Mouse (Mus musculus): ENCODE results near the gene Gabrp.

The Gabrp gene

DNA sequence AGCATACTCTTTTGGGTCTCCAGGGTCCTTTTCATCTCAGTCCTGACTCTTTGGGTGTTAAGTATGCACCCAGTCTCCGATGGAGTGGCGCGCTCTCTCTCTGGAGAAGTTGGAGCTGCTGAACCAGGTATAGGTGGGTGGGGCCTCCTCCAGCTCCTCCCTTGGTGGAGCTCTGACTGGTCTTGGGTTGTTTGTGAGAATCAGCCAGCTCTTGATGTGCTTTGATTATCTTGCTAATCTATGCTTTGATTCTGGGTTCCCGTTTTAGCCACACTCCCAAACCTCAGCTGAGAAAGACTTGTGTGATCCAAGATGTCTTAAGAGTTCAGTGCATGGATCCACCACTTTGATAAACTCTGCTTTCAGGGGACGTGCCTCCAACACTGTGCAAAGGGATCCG is at the start of gene Gabrp:
TSS of gene Gabrp (minus strand) at position 101 of the 400 bp plus-strand sequence.
- no peak for DNase-seq

DNA sequence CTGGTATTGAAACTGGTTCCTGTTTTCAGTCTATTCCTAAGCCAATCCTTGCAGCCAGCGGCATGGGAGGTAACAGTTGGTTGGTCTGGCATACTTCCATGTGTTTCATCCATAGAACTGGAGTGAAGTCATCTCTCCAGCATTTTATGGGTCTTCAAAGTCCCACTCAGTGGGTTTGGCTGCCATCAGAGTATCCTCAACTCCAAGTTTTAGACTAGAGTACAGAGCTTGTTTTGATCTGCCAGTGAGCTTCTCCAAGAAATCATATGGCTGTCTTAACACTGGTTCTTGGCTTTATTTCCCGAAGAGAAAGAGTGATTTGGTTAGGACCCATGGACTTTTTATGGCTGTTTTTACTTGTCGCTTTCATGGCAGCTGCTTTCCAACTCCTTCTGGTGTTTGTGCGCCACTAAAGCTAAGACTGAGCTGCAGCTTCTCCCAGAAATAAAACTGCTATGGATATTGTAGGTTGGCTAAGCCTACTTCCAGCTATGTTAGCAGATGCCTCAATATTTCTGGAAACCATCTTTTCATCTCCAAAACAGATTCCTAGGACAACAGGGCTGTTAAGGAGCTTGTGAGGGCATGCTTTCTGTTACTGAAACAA is 48.5 kb upstream of the Gabrp start:
- DNase-seq, result no peak

DNA sequence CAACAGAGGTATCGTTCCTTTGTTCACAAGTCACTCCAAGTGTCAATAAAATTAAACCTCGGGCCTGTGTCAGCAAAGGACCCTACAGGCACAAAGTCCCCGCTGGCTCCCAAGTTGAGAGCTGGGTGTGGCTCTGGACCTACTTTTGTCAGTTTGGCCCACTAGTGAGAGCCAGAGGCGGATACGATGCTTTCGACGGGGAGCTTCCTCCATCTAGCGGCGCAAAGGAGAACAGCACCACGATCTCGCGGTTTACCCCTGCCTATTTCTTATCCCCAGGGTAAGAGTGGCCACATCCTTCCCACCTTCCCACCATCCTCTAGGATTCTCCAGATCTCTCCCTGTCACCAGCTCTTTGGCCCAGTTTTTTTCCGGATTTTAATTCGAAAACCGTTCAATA is 35.5 kb upstream of the Gabrp start:
- peak; percentile 54 for DNase-seq

DNA sequence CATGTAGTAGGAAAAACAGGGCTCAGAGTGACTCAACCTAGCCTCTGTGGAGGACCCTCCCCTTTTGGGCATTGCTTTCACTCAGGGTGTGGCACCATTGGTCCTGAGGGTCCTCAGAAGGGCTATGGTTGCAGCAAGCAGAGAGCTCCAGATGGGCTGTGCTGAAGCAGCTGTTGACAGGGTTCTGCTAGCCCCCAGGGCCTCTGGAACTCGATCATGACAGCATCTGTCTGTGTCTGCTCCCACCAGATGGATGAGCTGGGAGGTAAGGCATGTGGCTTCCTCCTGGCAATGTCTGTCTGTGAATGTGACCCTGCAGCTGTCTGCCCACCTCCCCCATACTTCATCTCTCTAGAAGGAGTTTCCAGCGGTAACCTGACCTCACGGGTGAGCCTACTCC is 29.0 kb upstream of the Gabrp start:
- no peak for DNase-seq

DNA sequence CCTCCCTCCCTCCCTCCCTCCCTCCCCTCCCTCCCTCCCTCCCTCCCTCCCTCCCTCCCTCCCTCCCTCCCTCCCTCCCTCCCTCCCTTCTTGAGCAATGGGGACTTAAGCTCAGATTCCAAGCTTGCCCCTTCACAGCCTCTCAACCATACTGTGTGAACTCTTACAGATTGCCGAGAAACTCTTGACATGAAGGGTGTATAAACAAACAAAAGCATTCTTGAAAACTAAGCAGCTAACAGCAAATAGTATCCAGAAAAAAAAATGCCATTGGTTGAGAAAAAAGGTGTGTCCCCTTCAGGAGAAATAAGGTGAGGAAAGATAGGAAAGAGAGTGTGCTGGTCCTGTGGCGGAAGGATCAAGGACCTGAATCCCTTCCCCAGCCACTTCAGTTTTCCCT is 24.4 kb upstream of the Gabrp start:
- no peak for DNase-seq

DNA sequence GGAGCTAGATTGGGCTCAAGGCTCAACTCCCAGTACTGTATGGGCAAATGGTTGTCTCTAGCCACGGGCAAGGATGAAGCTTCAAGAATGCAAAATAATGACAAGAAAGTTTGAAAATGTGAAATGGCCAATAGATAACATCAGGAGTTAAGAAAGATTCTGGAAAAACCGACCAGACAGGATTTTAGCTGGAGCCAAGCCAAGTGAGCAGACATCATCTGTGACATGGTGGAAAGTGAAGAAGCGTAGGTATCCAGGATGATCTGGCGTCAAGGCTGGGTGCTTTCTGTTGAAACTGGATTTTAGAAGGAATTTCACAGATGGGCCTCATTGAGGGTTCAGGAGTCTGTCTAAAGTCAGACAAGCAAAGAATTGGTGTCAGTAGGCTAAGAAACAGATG is 20.2 kb upstream of the Gabrp start, which contains the start of gene D130052B06Rik:
TSS of gene D130052B06Rik (plus strand) at position 317 of the 400 bp plus-strand sequence.
- no peak for DNase-seq

DNA sequence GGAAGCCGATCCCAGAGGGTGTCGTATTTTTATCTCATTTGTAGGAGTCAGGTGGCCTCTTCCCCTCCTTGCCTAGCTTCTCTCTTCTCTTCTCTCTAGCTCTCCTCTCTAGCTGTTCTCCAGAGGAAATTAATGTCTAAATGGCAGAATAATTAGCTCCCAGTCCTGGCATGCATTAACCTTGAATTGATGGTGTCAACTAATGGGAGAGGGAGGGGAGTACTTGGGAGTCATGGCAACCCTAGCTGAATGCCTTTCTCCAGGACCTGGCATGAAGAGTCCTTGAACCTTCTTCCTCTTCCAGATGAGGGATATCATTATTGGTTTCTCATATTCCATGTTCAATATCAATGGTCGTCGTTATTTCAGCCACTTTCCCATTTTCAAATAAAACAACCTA is 17.9 kb upstream of the Gabrp start:
- no peak for DNase-seq

DNA sequence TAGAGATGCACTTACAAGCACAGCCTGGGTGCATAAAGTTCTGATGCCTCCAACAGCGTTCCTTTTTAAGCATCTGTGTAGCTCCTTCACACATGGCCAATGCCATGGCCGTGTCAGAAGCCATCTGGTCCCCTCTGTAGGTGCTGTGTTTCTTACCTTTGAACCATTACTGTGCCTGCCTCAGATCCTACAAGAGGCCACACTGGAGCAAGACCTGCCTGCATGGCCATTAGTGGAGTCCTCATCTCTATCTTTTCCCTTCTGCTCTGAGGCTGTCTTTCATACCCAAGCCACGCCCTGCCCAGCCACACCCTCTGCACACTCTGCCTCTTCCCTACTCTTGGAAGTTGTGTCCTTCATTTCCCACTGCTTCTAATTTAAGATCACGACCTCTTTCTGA is 14.1 kb upstream of the Gabrp start:
- DNase-seq, result no peak

DNA sequence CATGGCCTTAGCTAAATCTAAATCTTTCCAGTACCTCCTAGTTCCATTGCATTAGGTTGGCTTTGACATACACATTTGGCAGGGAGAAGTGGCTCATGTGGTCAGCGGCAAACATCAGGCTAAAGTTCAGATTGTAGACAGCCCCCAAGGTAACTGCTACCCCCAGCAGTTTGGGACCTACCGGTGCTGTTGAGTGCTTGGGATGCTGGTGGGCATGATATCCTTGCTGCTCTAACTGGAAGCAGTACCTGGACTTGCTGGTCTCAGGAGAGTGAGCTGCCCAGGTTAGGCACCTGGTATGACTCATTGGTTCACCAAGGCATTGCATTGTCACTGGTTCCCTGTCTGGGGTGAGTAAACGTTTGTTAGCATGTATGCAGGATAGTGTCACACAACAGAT is 12.0 kb upstream of the Gabrp start:
- no peak for DNase-seq

DNA sequence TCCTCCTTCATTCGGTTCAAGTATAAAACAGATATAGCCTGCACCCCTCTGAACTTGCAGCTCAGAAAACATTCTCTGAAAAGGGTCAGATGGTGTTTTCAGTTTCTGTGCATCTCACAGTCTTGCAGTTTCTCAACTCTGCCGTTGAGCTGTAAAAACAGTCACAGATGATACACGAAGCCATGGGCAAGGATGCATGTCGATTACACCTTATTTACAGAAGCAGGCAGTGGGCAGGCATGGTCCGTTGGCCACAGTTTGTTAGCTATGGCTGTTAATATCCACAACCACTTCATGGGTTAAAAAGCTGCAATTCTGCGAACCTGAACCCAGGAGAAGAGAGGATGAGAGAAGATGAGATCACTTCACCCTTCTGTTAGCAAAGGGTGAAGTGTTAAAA is 7.9 kb upstream of the Gabrp start:
- DNase-seq, result no peak

DNA sequence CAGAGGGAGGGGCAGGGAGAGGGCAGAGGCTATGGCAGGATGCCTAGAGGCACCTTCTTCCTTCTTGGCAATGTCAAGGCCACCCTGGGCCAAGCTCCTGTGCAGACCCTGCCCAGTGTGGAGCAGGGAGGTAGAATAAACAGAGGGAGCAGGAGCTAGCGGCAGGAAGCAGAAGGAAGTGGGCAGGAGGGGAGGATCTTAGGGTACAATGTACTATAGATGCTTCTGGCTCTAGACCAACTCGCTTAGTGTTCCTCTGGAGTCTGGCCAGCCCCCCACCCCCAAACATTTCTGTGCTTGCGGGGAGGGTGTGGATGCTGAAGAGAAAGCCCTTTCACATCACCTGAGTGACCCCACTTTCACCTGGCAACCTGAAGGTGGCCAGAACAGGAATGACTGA is 862 bp upstream of the Gabrp start:
- DNase-seq, result no peak

DNA sequence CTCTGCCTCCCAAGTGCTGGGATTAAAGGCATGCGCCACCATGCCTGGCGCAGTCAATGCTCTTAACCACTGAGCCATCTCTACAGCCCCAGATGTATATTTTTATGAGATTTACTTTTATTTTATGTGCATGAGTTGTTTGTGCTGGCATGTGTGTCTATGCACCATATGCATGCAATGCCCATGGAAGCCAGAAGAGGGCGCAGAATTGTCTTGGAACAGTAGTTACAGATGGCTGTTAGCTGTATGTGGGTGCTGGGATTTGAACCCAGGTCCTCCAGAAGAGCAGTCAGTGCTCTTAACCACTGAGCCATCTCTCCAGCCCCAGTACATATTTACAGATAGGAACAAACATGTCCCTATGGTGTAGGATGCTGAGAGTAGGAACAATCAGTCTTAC is 3.8 kb downstream of the Gabrp start:
- peak; percentile 44 for DNase-seq

DNA sequence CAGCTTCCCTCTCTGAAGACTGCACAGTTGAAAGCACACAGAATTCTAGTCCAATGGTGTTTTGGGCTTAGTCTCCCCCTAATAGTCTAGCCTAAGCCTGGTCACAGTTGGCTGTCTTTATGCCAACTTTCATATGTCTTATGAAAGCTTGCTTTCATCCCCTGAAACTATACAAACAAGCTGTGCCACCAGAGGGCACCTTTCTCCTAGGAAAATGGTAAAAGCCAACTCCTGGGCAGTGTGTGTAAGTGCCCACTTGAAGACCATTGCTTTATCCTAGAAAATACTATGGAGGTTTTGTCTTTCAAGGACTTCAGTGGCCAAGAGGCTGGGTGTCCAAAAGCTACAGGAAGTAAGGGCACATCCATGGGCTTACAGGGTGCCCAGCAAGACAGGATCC is 8.3 kb downstream of the Gabrp start:
- DNase-seq, result peak; percentile 9

DNA sequence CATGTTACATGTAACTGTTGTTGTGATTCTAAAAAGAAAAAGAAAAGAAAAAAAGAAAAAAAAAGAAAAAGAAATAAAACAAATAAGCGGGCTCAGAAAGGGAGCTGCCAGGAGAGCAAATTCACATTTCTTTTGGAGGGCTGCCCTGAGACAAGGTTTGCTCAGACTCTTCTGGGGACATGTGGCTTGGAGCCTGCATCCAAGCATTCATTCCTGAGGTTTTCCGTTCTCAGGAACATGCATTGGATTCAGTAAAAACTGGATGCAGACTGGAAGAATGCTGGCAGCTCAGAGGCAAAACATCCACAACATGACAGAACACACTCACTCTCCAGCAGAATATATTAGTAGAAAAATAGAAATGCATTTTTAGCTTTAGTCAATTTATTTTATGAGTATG is 14.8 kb downstream of the Gabrp start:
- no peak for DNase-seq

DNA sequence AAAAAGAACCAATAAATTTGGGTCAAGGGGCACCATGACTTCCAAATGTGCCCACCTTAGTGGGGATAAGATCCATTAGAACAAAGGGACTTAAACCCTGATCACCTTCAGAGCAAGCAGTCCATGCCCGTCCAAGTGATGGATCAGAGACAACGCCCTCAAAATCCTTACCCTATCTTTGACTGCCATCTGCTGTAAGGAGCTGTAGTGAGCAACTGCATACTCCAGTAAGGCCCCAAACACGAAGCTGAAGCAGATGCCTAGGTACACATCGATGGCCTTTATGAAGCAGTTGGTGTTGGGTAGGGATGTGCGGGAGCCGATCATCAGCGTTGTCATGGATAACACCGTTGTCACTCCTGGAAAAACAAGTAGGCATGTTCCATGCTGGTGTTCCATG is 24.6 kb downstream of the Gabrp start:
- DNase-seq, result no peak

DNA sequence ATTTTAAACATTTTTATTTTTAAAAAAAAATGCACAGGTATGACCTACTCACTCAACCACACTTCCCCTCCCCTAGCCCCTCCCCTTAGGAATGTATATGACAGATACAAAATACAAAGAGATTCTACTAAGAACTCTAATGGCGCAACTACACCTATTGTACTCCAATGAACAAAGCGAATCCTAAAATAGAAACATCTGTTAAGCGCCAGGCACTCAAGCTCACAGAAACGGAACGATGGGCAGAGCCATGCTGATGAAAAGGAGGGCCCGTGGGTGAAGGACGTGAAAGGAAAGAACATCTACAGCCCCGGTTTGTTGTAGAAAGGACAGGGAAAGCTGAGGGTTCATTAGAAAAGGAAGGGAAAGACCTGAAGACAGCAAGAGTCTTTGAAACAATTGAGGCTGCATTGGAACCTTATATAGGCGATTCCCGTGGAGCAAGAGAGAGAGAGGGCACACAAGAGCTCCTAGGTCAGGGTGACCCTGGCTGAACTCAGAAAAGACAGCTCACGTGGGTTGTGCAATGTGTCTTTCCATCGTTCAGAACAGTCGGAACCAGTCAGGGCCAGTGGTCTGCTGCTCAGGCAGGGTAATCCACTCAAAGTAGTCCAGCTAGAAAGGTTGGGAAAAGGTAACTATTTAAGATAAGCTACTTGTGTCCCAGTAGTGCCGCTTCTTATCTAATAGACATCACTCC is 27.7 kb downstream of the Gabrp start:
- no peak for DNase-seq

DNA sequence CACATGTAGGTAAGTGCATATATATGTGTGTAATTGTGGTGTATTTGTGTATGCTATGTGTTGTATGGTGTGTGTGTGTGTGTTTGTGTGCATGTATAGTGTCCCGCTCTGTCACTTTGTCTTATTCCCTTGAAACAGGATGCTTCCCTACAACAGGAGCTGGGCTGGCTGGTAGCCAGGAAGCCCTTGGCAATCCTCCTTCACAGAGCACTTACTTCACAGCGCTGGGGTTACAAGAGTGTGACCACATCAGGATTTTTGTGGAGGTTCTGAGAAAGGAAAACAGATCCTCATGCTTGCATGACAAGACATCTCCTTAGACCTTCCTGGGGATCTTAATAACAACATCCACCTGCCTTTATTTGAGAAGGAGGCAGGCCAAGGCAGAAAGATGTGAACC is 31.4 kb downstream of the Gabrp start:
- no peak for DNase-seq

DNA sequence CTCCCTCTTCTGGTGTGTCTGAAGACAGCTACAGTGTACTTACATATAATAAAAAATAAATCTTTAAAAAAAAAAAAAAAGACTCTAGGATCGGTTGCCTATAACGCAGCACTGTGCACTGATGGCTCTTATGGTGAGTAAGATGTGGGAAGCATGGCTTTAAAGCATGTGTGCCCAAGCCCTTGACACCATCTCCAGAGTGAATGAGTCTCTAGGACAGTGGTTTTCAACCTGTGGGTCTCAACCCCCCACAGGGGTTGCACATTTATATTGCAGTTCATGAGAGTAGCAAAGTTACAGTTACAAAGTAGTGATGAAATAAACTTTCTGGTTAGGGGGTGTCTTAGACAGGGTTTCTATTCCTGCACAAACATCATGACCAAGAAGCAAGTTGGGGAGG is 33.8 kb downstream of the Gabrp start:
- DNase-seq, result no peak

DNA sequence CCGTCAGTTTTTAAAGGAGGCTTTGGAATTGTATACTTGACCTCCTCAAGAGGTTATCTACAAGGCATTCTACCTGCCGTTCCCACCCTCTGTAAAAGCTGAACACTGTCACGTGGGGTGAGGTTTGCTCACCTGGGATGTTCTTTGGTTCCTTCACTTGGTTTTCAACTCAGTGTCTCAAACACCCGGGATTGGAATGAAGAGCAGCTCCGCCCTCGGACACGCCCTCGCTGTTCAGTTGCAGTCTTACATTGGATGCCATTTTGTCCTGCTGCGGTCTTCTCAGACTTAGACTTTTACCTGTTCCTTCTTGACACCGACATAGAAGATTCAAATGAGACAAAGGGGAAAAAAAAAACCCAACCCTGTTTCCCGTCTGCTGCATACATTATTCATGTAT is 34.6 kb downstream of the Gabrp start:
- DNase-seq, result no peak

DNA sequence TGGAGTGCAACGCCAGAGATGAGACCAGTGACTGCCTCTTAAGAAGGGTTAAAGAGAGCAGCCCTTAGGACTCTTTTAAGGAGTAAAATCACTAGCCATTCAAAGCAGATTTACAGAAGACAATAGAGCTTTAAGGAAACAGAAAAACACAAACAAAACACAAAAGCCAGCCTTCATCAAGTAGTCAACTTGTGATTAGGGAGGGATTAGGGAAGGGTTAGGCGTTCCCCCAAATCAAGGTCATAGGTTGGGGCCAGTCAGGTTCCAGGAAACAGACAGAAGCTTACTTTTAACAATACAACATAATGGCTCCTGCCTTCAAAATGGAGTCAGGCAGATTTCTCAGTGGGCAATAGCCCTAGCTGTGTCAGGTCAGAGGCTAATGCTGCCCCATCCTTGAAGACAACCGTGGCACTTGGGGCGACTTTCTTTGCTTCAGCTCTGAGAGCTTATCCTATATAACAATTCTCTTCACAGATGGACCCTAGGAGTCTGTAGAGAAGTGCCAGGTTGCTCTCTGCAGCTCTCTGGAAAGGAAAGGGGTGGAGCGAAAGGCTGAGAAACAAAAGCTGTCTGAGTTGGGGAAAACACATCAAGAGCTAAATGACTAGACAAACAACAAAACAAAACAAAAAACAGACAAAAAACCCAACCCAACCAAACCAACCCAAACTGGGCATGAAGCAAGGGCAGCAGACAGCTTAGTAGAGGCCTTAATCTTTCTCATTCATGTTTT is 41.2 kb downstream of the Gabrp start:
- DNase-seq, result no peak

DNA sequence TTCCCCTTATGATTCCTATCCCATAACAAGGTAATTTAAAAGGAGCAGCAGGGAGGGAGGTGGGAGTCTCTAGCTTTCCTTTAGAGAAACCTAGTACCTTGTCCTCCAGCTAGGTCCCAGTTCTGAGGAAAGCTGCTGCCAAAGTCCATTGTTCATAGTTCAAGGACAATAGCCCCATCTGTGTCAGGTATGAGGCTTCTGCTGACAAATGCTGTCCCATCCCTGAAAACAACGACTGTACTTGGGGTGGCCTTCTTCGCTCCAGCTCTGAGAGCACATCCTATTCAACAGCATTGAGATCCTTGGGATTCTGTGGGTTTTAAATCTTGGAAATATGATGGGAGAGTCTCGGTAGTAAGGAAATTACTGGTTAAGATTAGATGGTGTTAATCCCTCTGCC is 42.1 kb downstream of the Gabrp start:
- DNase-seq, result no peak

DNA sequence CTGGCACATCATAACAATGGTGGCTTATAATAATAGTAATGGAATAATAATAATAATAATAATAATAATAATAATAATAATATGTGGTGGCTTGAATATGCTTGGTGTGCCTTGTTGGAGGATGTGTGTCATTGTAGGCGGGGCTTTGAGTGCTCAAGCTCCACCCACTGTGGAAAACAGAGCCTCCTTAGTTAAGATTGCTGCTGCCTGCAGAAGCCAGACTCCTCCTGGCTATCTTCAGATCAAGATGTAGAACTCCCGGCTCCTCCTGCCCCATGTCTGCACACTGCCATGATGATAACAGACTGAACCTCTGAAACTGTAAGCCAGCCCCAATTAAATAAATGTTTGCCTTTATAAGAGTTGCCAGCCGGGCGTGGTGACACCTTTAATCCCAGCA is 44.2 kb downstream of the Gabrp start:
- DNase-seq, result no peak

DNA sequence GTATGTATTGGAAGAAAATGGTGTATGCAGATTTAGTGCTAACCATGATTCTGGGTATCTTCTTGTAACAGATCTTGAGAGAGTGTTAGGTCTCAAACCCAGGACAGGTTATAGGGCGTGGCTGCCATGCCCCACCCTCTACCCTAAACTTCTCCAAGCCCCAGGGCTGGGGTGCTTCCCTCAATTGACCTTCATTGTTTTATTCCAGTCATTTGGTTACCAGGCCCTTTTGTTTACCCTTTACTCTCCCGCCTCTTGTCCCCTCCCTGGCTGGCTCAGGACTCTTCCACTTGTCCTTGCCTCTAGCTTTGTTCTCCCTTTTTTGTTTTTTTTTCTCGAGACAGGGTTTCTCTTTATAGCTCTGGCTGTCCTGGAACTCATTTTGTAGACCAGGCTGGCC is 45.2 kb downstream of the Gabrp start:
- no peak for DNase-seq

DNA sequence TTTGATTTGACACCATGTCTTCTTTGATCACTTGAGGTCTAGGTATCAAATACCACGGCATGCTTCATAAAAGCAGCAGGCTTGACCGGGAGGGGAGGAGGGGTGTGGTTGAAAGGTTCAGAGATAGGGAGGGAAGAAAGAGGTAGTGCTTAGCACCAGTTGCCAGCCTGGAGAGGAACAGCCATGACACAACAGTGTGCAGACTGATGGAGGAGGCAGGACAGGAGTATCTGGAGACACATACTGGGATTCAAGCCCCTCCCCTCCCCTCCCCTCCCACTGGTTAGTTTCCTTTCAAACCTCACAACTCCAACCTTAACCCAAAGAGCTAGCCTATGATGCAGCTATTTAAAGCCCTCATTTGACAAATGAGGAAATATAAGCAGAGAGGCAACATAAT is 49.2 kb downstream of the Gabrp start:
- DNase-seq, result no peak
